Mouse (Mus musculus) forebrain, embryonic 16.5 days (tissue): ENCODE data around the gene Cpxm2. TPM values are rescaled to one million over a fixed set of nuclear protein-coding genes. Genes with fewer than 3 reads are reported as not detected.

Experiments
- ATAC-seq: fragments of 200-750 bp; cut with Nextera tagmentation; 2 replicates; pipeline ENCODE4 v1.8.0; 2017; ENCODE audit warnings: mild to moderate bottlenecking, moderate library complexity
- H3K27ac ChIP-seq: fragments of 300-500 bp; sonication (generic); 2 replicates; pipeline ENCODE4 v1.5.1; 2014; ENCODE audit warnings: low read length, control low read depth
- H3K27me3 ChIP-seq: fragments of 300-500 bp; sonication (generic); replicated peaks from 2 replicates; pipeline ENCODE4 v1.6.1; 2014; ENCODE audit warnings: low read length; ENCODE audit not compliant: control insufficient read depth, insufficient read depth
- H3K36me3 ChIP-seq: fragments of 300-500 bp; sonication (generic); 2 replicates; pipeline ENCODE4 v1.6.1; 2014; ENCODE audit not compliant: control insufficient read depth, insufficient read depth
- H3K4me1 ChIP-seq: fragments of 300-500 bp; sonication (generic); replicated peaks from 2 replicates; pipeline ENCODE4 v1.6.1; 2014; ENCODE audit warnings: low read length; ENCODE audit not compliant: control insufficient read depth, insufficient read depth
- H3K4me2 ChIP-seq: fragments of 300-500 bp; sonication (generic); 2 replicates; pipeline ENCODE4 v1.6.1; 2014; ENCODE audit warnings: mild to moderate bottlenecking, low read length, control low read depth
- H3K4me3 ChIP-seq: fragments of 300-500 bp; sonication (generic); replicated peaks from 2 replicates; pipeline ENCODE4 v1.5.1; 2014; ENCODE audit warnings: mild to moderate bottlenecking, low read length, control low read depth
- H3K9ac ChIP-seq: fragments of 300-500 bp; sonication (generic); replicated peaks from 2 replicates; pipeline ENCODE4 v1.6.1; 2014; ENCODE audit warnings: low read depth, low read length, control low read depth
- H3K9me3 ChIP-seq: fragments of 300-500 bp; sonication (generic); 2 replicates; pipeline ENCODE4 v1.6.1; 2016; ENCODE audit warnings: low read length; ENCODE audit not compliant: control insufficient read depth
- WGBS: fragments of 180-500 bp; shearing (Covaris S2); extraction: QIAGEN DNeasy Blood & Tissue Kit; methylation state at CpG from one replicate; pipeline ENCODE4 v1.1.7; 2014; 5-methylcytosine and 5-hydroxymethylcytosine counted together
- polyA plus RNA-seq: library from polyadenylated mRNA; unstranded; fragments of >200 nt; fragmentation: Nextera tagmentation; extraction: Ambion mirVana; gene quantifications from 2 replicates; pipeline ENCODE4 v1.2.1, GENCODE M21; 2015

Gene Cpxm2
- polyA plus RNA-seq, 1 experiment from 2014 or later, result 1.5 TPM

DNA sequence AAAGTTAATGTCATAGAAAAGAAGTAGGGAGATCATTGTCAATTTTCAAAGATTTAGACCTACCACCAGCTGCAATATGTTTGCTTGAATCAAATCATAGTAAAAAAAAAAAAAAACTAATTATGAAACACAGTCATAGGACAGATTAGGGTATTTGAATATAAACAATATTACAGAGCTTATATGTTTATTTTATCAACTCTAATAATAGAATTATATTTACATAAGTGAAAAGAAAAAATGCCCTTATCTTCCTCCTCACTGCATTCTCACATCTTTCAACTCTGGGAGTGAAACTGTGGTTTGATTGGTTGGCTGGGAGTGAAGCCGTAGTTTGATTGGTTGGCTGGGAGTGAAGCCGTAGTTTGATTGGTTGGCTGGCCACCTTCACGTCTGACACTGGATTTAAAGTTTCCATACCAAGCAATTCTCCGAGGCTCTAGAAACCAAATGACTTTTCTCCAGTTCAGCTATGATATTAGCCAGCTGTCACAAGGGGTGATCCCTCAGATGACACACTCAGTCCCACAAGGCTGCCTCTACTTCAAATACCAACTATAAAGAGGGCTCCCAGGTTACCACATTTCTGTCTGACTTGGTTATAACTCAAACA lies 27.2 kb upstream of the Cpxm2 start:
- 89% methylated on average over 4 of the region's 4 CpGs for WGBS
- no peaks in the 10 kb centered on the region for H3K9me3 ChIP-seq
- no peaks in the 10 kb centered on the region for H3K27me3 ChIP-seq
- H3K4me3 ChIP-seq, result no peak overlapping the region
- no peak overlapping the region for H3K4me2 ChIP-seq
- no peak overlapping the region for H3K27ac ChIP-seq
- H3K36me3 ChIP-seq, result no peaks in the 10 kb centered on the region
- H3K9ac ChIP-seq, result no peak overlapping the region
- H3K4me1 ChIP-seq, result peaks cover 9% of the 10 kb centered on the region
- no peak for ATAC-seq

DNA sequence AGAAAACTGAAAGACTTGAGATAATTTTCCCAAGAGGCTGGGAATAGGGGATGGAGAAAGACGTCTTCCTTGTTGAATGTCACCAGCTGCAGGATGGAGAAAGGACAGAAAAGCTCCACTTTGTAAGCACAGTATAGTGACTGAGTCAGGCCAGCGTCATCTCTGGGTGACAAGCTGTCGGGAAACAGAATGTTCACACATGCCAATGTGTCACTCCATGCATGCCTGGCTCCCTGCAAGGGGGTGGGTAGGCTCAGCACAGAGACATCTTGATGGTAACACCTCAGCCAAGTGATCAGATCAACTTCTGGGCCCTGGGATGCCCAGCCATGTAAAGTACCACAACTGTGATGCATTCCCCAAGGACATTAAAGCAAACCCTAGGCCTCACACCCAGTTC lies 26.5 kb upstream of the Cpxm2 start:
- WGBS, result 58% methylated on average over 3 of the region's 3 CpGs
- H3K9ac ChIP-seq, result no peak overlapping the region
- H3K27me3 ChIP-seq, result no peaks in the 10 kb centered on the region
- H3K36me3 ChIP-seq, result no peaks in the 10 kb centered on the region
- no peak overlapping the region for H3K27ac ChIP-seq
- H3K4me1 ChIP-seq, result peaks cover 9% of the 10 kb centered on the region
- no peaks in the 10 kb centered on the region for H3K9me3 ChIP-seq
- no peak for ATAC-seq
- H3K4me2 ChIP-seq, result no peak overlapping the region
- H3K4me3 ChIP-seq, result no peak overlapping the region

DNA sequence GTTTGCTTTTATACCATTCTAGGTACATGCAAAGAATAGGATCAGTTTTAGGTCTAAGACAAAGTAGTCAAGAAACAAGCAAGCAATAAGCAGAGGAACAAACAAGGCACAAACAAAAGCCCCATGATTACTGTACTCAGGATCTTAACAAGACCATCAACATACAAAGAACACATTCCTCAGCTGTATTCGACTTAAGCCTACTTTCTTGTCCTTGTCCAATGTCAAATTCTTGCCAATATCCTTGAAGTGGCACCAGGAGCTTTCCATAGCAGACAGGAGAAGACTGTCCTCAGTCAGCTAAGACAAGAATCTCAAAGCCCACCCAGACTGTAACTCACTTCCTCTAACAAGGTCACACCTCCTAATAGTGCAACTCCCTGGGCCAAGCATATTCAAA lies 24.5 kb upstream of the Cpxm2 start:
- H3K4me1 ChIP-seq, result peaks cover 8% of the 10 kb centered on the region
- no peaks in the 10 kb centered on the region for H3K27me3 ChIP-seq
- no peaks in the 10 kb centered on the region for H3K36me3 ChIP-seq
- WGBS, result 61% methylated on average over 1 of the region's 1 CpGs
- no peak overlapping the region for H3K9ac ChIP-seq
- ATAC-seq, result no peak
- no peak overlapping the region for H3K4me2 ChIP-seq
- H3K9me3 ChIP-seq, result no peaks in the 10 kb centered on the region
- H3K4me3 ChIP-seq, result no peak overlapping the region
- no peak overlapping the region for H3K27ac ChIP-seq

DNA sequence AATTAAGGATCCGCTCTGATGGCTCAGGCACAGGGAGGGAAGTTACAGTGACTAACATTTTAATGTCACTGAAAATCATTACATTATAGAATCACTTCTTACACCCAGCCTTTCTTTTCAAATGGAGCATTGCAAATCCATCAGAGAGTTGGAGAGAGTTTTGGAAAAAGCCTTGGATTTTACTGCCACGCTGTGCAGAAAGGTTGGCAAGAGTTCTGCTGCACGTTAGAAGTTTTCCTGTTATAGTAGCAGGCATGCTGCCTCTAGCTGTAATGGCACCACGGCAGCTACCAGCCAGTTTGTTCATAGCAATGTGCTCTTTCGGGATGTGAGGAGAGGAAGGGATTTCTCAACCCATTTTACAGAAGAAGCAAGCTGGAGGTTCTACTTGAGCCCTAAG lies 20.2 kb upstream of the Cpxm2 start:
- Histone ChIP-seq H3K27ac (peak overlapping the region; percentile 65), H3K4me1 (peaks cover 9% of the 10 kb centered on the region), H3K36me3 (no peaks in the 10 kb centered on the region), H3K9ac (no peak overlapping the region), H3K4me3 (no peak overlapping the region), H3K4me2 (no peak overlapping the region), H3K27me3 (no peaks in the 10 kb centered on the region), H3K9me3 (no peaks in the 10 kb centered on the region)
- 64% methylated on average over 5 of the region's 5 CpGs for WGBS
- no peak for ATAC-seq

DNA sequence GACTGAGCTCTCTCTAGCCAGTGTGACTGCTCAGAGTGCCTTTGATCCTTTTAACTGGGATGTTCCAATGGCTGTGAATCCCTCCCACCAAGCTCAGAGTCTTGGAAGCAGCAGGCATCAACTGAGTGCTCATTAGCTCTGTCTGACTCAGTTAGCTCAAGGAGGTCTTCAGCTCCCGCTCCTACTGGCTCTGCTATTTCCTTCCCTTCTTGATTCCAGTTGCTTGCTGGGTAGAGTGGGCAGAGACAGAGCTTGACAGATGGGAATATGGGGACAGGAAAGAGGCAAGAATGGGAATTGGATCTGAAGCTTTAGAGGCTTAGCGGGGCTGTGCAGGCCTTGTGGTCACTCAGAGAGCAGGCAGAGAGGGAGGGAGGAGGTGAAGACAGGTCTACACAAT lies 19.8 kb upstream of the Cpxm2 start:
- Histone ChIP-seq H3K27ac (peak overlapping the region; percentile 65), H3K4me2 (no peak overlapping the region), H3K9ac (no peak overlapping the region), H3K9me3 (no peaks in the 10 kb centered on the region), H3K27me3 (no peaks in the 10 kb centered on the region), H3K4me1 (peaks cover 9% of the 10 kb centered on the region), H3K4me3 (no peak overlapping the region), H3K36me3 (no peaks in the 10 kb centered on the region)
- 68% methylated on average over 2 of the region's 2 CpGs for WGBS
- no peak for ATAC-seq

DNA sequence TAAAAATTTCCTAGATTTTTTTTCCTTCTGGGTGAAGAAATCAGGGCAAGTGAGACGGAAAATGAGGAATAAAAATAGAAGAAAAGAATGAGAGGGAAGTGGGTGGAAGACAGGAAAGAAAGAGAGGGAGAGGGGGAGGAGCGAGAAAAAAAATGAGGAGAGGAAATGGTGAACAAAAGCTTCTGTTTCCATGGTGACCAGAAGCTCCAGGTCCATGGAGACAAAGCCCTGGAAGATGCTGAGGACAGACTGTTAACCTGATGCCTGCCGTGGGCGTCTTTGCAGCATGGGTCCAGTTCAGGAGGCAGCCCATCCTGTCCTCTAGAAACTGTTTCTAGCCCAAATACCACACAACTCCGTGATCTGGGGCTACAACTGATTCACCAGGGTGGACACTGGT lies 17.7 kb upstream of the Cpxm2 start:
- WGBS, result 40% methylated on average over 5 of the region's 5 CpGs
- Histone ChIP-seq H3K27me3 (no peaks in the 10 kb centered on the region), H3K9ac (no peak overlapping the region), H3K27ac (peak overlapping the region; percentile 29; the same call in 1 of the 2 replicates), H3K9me3 (no peaks in the 10 kb centered on the region), H3K36me3 (no peaks in the 10 kb centered on the region), H3K4me3 (no peak overlapping the region), H3K4me2 (no peak overlapping the region), H3K4me1 (peaks cover 10% of the 10 kb centered on the region)
- peak; percentile 29; the same call in 1 of the 2 replicates for ATAC-seq

DNA sequence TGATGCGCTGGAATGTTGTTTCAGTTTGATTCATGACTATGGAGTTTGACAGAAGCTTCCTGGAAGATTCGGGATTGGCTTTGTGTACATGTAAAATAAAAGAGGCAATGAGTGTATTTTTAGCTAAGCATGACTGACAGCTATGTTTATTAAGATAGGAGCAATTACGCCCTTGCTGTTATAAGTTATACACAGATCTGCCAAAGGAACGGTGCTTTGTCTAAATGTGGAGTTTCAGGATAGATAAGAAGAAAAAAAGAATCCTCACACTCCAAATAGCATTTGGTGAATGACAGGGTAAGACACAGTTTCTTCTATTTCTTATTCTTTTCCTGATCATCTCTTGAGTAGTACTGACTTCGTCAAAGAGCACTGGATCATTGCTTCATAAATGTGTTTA lies 17.2 kb upstream of the Cpxm2 start:
- Histone ChIP-seq H3K27me3 (no peaks in the 10 kb centered on the region), H3K9ac (no peak overlapping the region), H3K36me3 (no peaks in the 10 kb centered on the region), H3K4me1 (peaks cover 13% of the 10 kb centered on the region), H3K9me3 (no peaks in the 10 kb centered on the region), H3K27ac (no peak overlapping the region), H3K4me3 (no peak overlapping the region), H3K4me2 (no peak overlapping the region)
- WGBS, result 65% methylated on average over 5 of the region's 5 CpGs
- no peak for ATAC-seq

DNA sequence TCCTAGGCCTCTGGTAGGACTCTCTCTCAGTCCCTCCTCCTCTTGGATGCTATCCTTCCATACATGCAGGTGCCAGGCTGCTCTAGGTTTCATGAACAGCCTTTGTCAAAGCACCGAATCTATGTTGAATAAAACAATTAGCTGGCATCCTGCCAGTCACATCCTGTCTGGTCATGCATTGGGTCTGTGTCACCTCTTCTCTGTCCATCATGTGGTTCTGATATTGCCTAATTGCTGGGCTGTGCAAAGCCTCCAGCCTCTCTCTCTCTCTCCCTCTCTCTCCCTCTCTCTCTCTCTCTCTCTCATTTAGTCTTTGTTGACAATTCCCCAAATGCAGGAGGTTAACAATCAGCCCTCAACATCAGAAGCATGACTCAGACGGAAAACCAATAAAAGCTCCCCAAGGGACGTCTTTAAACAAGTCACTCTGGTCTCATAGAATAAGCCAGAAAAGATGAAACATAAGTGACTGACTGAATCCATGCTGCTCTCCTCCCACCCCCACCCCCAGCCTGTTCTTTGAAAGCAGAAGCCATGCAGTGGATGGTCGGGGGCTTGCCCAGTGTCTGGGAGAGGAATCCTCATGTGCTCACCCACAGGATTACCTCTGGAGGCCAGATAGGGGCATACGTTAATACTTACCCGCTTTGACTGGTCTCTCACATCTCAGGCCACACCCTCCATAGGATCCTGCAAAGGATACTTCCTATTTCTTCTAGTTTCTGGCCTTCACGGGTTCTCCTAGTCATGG lies 15.1 kb upstream of the Cpxm2 start:
- Histone ChIP-seq H3K4me2 (no peak overlapping the region), H3K9ac (no peak overlapping the region), H3K36me3 (no peaks in the 10 kb centered on the region), H3K27me3 (no peaks in the 10 kb centered on the region), H3K4me3 (no peak overlapping the region), H3K4me1 (peaks cover 14% of the 10 kb centered on the region; the same call in 1 of the 2 replicates), H3K27ac (no peak overlapping the region), H3K9me3 (no peaks in the 10 kb centered on the region)
- 46% methylated on average over 7 of the region's 7 CpGs for WGBS
- ATAC-seq, result no peak

DNA sequence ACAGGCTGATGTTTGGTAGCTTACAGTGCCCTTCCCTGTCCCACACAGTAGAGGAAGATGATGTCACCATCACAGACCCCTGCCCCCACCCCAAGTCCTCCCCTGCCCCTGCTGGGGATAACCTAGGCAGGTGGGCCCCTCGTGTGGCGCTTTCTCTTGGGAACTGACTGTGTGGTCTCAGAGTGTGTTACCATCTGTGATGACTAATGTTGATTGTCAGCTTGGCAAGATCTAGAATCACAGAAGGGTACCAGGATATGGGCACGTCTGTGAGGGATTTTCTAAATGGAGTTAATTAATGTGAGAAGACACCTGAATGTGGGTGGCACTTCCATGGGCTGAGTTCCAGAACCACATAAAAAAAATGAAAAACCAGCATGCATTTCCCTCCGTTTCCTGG lies 12.7 kb upstream of the Cpxm2 start:
- Histone ChIP-seq H3K27me3 (no peaks in the 10 kb centered on the region), H3K4me3 (no peak overlapping the region), H3K4me1 (peaks cover 6% of the 10 kb centered on the region), H3K27ac (no peak overlapping the region), H3K4me2 (no peak overlapping the region), H3K36me3 (no peaks in the 10 kb centered on the region), H3K9ac (no peak overlapping the region), H3K9me3 (no peaks in the 10 kb centered on the region)
- ATAC-seq, result peak; percentile 89
- WGBS, result 32% methylated on average over 4 of the region's 4 CpGs
